ENCODE assay signal across 20 mouse cellular contexts in the genomic region with DNA sequence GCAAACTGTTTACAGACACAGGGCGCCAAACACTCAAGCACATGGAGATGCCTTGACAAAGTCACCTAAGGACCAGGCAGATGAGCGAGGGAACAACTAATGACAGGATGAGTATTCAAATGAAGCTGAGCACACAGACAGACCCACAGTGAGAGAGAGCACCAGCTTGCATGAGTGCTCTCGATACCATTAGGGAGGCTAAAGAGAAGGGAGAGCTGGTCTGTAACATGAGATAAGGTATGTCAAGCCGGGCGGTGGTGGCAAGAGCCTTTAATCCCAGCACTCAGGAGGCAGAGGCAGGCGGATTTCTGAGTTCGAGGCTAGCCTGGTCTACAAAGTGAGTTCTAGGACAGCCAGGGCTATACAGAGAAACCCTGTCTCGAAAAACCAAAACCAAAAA. TPM values are rescaled to one million over a fixed set of nuclear protein-coding genes. Genes with fewer than 3 reads are reported as not detected.
"Had no signal": no experiment of that assay in that cellular context is flagged by ENCODE, and none has a peak within 500 bp of the region (broad histone marks: within the 10 kb centered on the region; RNA-seq: fewer than 3 reads in every experiment).

No protein-coding gene starts in this region.

RNA-seq across cellular contexts. Expression of gene Asb17, which starts 16.4 kb away (rescaled TPM):
- total RNA-seq: gastrocnemius, adult 18-20 months; gastrocnemius, postnatal 14 days; gastrocnemius, postnatal 36 days; heart, adult 2 months; heart, postnatal 14 days; heart, postnatal 36 days; hematopoietic stem cell, adult 5-6 weeks; hindbrain, postnatal 0 days; layer of hippocampus, adult 18-20 months; layer of hippocampus, adult 8-10 months; layer of hippocampus, postnatal 14 days; layer of hippocampus, postnatal 36 days; left cerebral cortex, adult 18-20 months; left cerebral cortex, adult 8-10 months; left cerebral cortex, postnatal 10 days; left cerebral cortex, postnatal 25 days; left cerebral cortex, postnatal 4 days had no signal
- polyA plus RNA-seq: heart, adult 2 months; hindbrain, postnatal 0 days; intestine, embryonic 14.5 days; kidney, postnatal 0 days; large intestine, adult 2 months had no signal

RNA-seq across cellular contexts. Expression of gene Msh4, which starts 45.5 kb away (rescaled TPM):
- total RNA-seq: gastrocnemius, postnatal 36 days had no signal
